Comparison of ENCODE assay signal across 9 mouse cellular contexts in genomic region chr2:161339327-161340001, GRCm38 (mm10).
A peak's percentile ranks its signal among the peaks of the same experiment; 100 is the strongest.
DNase-seq lines count a peak whose midpoint lies in the region; ATAC-seq and TF ChIP-seq lines count a peak whose summit lies in the region.
"Had no signal": no experiment of that assay in that cellular context is flagged by ENCODE, and none has a peak within 500 bp of the region (broad histone marks: within the 10 kb centered on the region; RNA-seq: fewer than 3 reads in every experiment).

No protein-coding gene starts in this region.

- TF ChIP-seq CTCF in brain, embryonic 14.5 days (IDR thresholded peaks at IDR 0.05; ENCODE audit: borderline replicate concordance, extremely low read depth, insufficient read depth, insufficient read length) = no peak
- no peak for TF ChIP-seq CTCF in thymus, adult 2 months (IDR thresholded peaks at IDR 0.05; ENCODE audit: borderline replicate concordance, control insufficient read depth, extremely low read depth, insufficient read depth, low read length, poor library complexity)
- no peak for TF ChIP-seq CTCF in liver, postnatal 0 days (IDR thresholded peaks at IDR 0.05; ENCODE audit: low read depth)

- H3K9me3 ChIP-seq in embryonic facial prominence, embryonic 13.5 days = no peaks in the 10 kb centered on the region
- no peaks in the 10 kb centered on the region for H3K9me3 ChIP-seq in hindbrain, embryonic 16.5 days (ENCODE audit: control insufficient read depth, low read length)
- no peaks in the 10 kb centered on the region for H3K9me3 ChIP-seq in heart, embryonic 11.5 days (replicated peaks; ENCODE audit: control insufficient read depth, low read length)
- H3K9me3 ChIP-seq in liver, postnatal 0 days (ENCODE audit: low read length) = no peaks in the 10 kb centered on the region

- H3K27ac ChIP-seq in embryonic facial prominence, embryonic 13.5 days = peak overlapping the region; percentile 22; the same call in 1 of the 2 replicates
- H3K27ac ChIP-seq in hindbrain, embryonic 16.5 days (ENCODE audit: low read depth, low read length) = peak overlapping the region; percentile 46; the same call in 1 of the 2 replicates
- no peak overlapping the region for H3K27ac ChIP-seq in thymus, adult 2 months (ENCODE audit: control insufficient read depth, insufficient read depth, low read length)
- H3K27ac ChIP-seq in heart, embryonic 11.5 days (ENCODE audit: low read depth, low read length) = no peak overlapping the region
- H3K27ac ChIP-seq in liver, postnatal 0 days (ENCODE audit: low read depth) = no peak overlapping the region

- no peak overlapping the region for H3K9ac ChIP-seq in embryonic facial prominence, embryonic 13.5 days
- H3K9ac ChIP-seq in hindbrain, embryonic 16.5 days (ENCODE audit: low read depth, low read length) = 0 out of 2 replicates have a peak overlapping the region, but pooled peaks have one; percentile 7
- no peak overlapping the region for H3K9ac ChIP-seq in heart, embryonic 11.5 days (ENCODE audit: low read depth, low read length)
- H3K9ac ChIP-seq in liver, postnatal 0 days (replicated peaks) = no peak overlapping the region

- 6% methylated on average over 14 of the region's 14 CpGs for WGBS in embryonic facial prominence, embryonic 13.5 days
- 3% methylated on average over 14 of the region's 14 CpGs for WGBS in hindbrain, embryonic 16.5 days
- 25% methylated on average over 14 of the region's 14 CpGs for WGBS in thymus, adult 2 months
- 15% methylated on average over 14 of the region's 14 CpGs for WGBS in heart, embryonic 11.5 days (ENCODE audit: insufficient replicate concordance)
- WGBS in liver, postnatal 0 days (ENCODE audit: insufficient replicate concordance) = 20% methylated on average over 14 of the region's 14 CpGs

- peaks cover 27% of the 10 kb centered on the region for H3K27me3 ChIP-seq in embryonic facial prominence, embryonic 13.5 days
- peaks cover 2% of the 10 kb centered on the region; the same call in 1 of the 2 replicates for H3K27me3 ChIP-seq in hindbrain, embryonic 16.5 days (replicated peaks; ENCODE audit: control insufficient read depth, insufficient read depth, low read length)
- no peaks in the 10 kb centered on the region for H3K27me3 ChIP-seq in myocyte (ENCODE audit: control insufficient read depth, insufficient read depth, insufficient read length)
- no peaks in the 10 kb centered on the region for H3K27me3 ChIP-seq in thymus, adult 2 months (ENCODE audit: control insufficient read depth, insufficient read depth, low read length)
- H3K27me3 ChIP-seq in heart, embryonic 11.5 days (ENCODE audit: control insufficient read depth, insufficient read depth, low read length) = peaks cover 3% of the 10 kb centered on the region; the same call in 1 of the 2 replicates
- H3K27me3 ChIP-seq in liver, postnatal 0 days (ENCODE audit: insufficient read depth, low read length) = no peaks in the 10 kb centered on the region

- no peak for ATAC-seq in embryonic facial prominence, embryonic 13.5 days (ENCODE audit: insufficient number of reproducible peaks, insufficient read depth, low FRiP score, low TSS enrichment, low read depth)
- peak; percentile 56 for ATAC-seq in hindbrain, embryonic 16.5 days
- no peak for ATAC-seq in heart, embryonic 11.5 days (replicated peaks; ENCODE audit: insufficient number of reproducible peaks, low FRiP score, low TSS enrichment)
- no peak for ATAC-seq in liver, postnatal 0 days

- no peak overlapping the region for H3K4me3 ChIP-seq in embryonic facial prominence, embryonic 13.5 days
- H3K4me3 ChIP-seq in hindbrain, embryonic 16.5 days (ENCODE audit: low read length) = no peak overlapping the region
- no peak overlapping the region for H3K4me3 ChIP-seq in myocyte
- no peak overlapping the region for H3K4me3 ChIP-seq in thymus, adult 2 months (ENCODE audit: control insufficient read depth, insufficient read depth, low read length)
- H3K4me3 ChIP-seq in heart, embryonic 11.5 days (ENCODE audit: low read depth, low read length) = no peak overlapping the region
- no peak overlapping the region for H3K4me3 ChIP-seq in liver, postnatal 0 days (ENCODE audit: low read depth, low read length)
- H3K4me3 ChIP-seq: erythroblast, embryonic 14.5 days had no signal

- no peak for TF ChIP-seq EP300 in liver, postnatal 0 days (IDR thresholded peaks at IDR 0.05; ENCODE audit: low read depth)

- H3ac ChIP-seq in myocyte (ENCODE audit: control insufficient read depth, insufficient read length) = no peak overlapping the region

- no peak for TF ChIP-seq POLR2A in brain, embryonic 14.5 days (IDR thresholded peaks at IDR 0.05; ENCODE audit: borderline replicate concordance, extremely low read depth, insufficient read depth, insufficient read length, poor library complexity, severe bottlenecking)
- no peak for TF ChIP-seq POLR2A in myocyte (IDR thresholded peaks at IDR 0.05; ENCODE audit: insufficient read length, low read depth)
- no peak for TF ChIP-seq POLR2A in thymus, adult 2 months (IDR thresholded peaks at IDR 0.05; ENCODE audit: control insufficient read depth, extremely low read depth, insufficient read depth, low read length, poor library complexity)

- H3K4me1 ChIP-seq in embryonic facial prominence, embryonic 13.5 days = peaks cover 20% of the 10 kb centered on the region
- H3K4me1 ChIP-seq in hindbrain, embryonic 16.5 days (ENCODE audit: control insufficient read depth, insufficient read depth, low read depth, low read length) = peaks cover 14% of the 10 kb centered on the region
- no peaks in the 10 kb centered on the region for H3K4me1 ChIP-seq in thymus, adult 2 months (replicated peaks; ENCODE audit: control insufficient read depth, insufficient read depth, low read length)
- peaks cover 6% of the 10 kb centered on the region; the same call in 1 of the 2 replicates for H3K4me1 ChIP-seq in heart, embryonic 11.5 days (ENCODE audit: control insufficient read depth, insufficient read depth, low read length)
- H3K4me1 ChIP-seq in liver, postnatal 0 days (ENCODE audit: insufficient read depth) = no peaks in the 10 kb centered on the region

- peak overlapping the region; percentile 27 for H3K4me2 ChIP-seq in embryonic facial prominence, embryonic 13.5 days
- H3K4me2 ChIP-seq in hindbrain, embryonic 16.5 days (ENCODE audit: low read length) = peak overlapping the region; percentile 18
- peak overlapping the region; percentile 51 for H3K4me2 ChIP-seq in myocyte (ENCODE audit: low read depth)
- H3K4me2 ChIP-seq in heart, embryonic 11.5 days = no peak overlapping the region
- H3K4me2 ChIP-seq in liver, postnatal 0 days (ENCODE audit: low read depth, low read length) = no peak overlapping the region

- no peaks in the 10 kb centered on the region for H3K36me3 ChIP-seq in embryonic facial prominence, embryonic 13.5 days
- H3K36me3 ChIP-seq in hindbrain, embryonic 16.5 days (ENCODE audit: control insufficient read depth, insufficient read depth, low read length) = no peaks in the 10 kb centered on the region
- no peaks in the 10 kb centered on the region for H3K36me3 ChIP-seq in myocyte (ENCODE audit: control insufficient read depth, insufficient read depth)
- no peaks in the 10 kb centered on the region for H3K36me3 ChIP-seq in thymus, adult 2 months (ENCODE audit: control insufficient read depth, insufficient read depth, low read length)
- no peaks in the 10 kb centered on the region for H3K36me3 ChIP-seq in heart, embryonic 11.5 days (ENCODE audit: control insufficient read depth, insufficient read depth, low read length)
- H3K36me3 ChIP-seq in liver, postnatal 0 days (replicated peaks; ENCODE audit: insufficient read depth, low read length) = no peaks in the 10 kb centered on the region

- no peaks in the 10 kb centered on the region for H3K79me2 ChIP-seq in myocyte (ENCODE audit: control insufficient read depth, insufficient read depth)

- DNase-seq in brain, embryonic 14.5 days (ENCODE audit: low read depth) = peak; percentile 89
- DNase-seq in thymus, adult 2 months = no peak
- DNase-seq in liver, postnatal 0 days = no peak
- DNase-seq in natural killer cell, adult 2 months (ENCODE audit: low spot score in 2 of 2) = no peak

TF ChIP-seq in myocyte, 11 proteins besides CTCF, POLR2A, EP300 and RAD21:
- TF ChIP-seq SRF (IDR thresholded peaks at IDR 0.05; ENCODE audit: control insufficient read depth, insufficient read length, low read depth) = no peak
- peak in 1 of 3 experiments; percentile 16 for TF ChIP-seq MYOD1 (IDR thresholded peaks at IDR 0.05; ENCODE audit: control insufficient read depth in 1 of 3, insufficient read length in 2 of 3, low read depth in 2 of 3)

Comparison
In these comparisons a context has a peak if more than half of its experiments do, and no peak if none do; other contexts are left out.
1. H3K27ac ChIP-seq: peak in embryonic facial prominence, embryonic 13.5 days (single experiment) and hindbrain, embryonic 16.5 days (single experiment); none in thymus, adult 2 months (single experiment), heart, embryonic 11.5 days (single experiment) and liver, postnatal 0 days (single experiment).
2. H3K4me2 ChIP-seq: peak in embryonic facial prominence, embryonic 13.5 days (single experiment), hindbrain, embryonic 16.5 days (single experiment) and myocyte (single experiment); none in heart, embryonic 11.5 days (single experiment) and liver, postnatal 0 days (single experiment).